Mouse (Mus musculus): ENCODE results near the gene Cdh4.

GRCm38 (mm10) chr2:179875147-179875546 lies 432.9 kb downstream of the Cdh4 start:
- TF ChIP-seq CTCF (IDR thresholded peaks at IDR 0.05; ENCODE audit: low read depth, low read length): peak; percentile 9; the same call in 1 of the 2 replicates
- TF ChIP-seq POLR2AphosphoS5 (IDR thresholded peaks at IDR 0.05; ENCODE audit: insufficient replicate concordance, low read depth, low read length): no peak
- no peak for TF ChIP-seq GATA1 (IDR thresholded peaks at IDR 0.05; ENCODE audit: borderline replicate concordance, low read length)
